Mouse (Mus musculus) left cerebral cortex, postnatal 25 days (tissue): ENCODE data around the gene Prkce. TPM values are rescaled to one million over a fixed set of nuclear protein-coding genes. Genes with fewer than 3 reads are reported as not detected.

ENCODE experiments used
- DNase-seq, 2 experiments: peaks; one replicate each; pipeline ENCODE4 v3.0.0; 2022; ENCODE audit warnings: low spot score in 2 of 2, mixed read lengths in 1 of 2
- intact Hi-C: fragments of 180-260 bp; cut with DNase I; formaldehyde crosslinking; loops from one replicate; pipeline ENCODE4 v1.15.1; 2025
- total RNA-seq, 2 experiments: library from RNA; stranded (reverse); gene quantifications; 2 replicates each; pipeline ENCODE4 v1.2.3; 2021

The Prkce gene
- total RNA-seq, 2 experiments from 2014 or later = 269 to 275 TPM

GRCm38 (mm10) chr17:86546529-86546928 lies 378.9 kb downstream of the Prkce start:
- no peak for DNase-seq
- intact Hi-C loops = no loop called here

DNA sequence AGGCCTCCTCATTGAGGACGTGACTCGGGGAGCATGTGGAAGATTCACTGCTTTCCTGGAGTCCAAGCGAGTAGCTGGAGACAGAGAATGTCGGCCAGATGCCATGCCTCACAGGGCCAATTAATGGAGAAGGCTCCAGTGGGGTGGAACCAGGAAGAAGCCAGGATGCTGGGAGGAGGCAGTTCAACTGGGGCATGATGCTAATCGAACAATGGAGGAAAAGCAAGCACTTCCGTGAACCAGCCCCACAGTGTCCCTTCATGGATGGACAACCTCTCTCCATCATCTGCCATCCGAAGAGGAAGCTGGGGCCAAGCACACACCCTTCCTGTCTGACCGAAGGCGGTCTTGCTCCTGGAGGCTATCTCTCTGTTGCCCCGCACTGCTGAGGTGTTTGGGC lies 381.5 kb downstream of the Prkce start:
- DNase-seq = no peak
- intact Hi-C loops = no loop called here

DNA sequence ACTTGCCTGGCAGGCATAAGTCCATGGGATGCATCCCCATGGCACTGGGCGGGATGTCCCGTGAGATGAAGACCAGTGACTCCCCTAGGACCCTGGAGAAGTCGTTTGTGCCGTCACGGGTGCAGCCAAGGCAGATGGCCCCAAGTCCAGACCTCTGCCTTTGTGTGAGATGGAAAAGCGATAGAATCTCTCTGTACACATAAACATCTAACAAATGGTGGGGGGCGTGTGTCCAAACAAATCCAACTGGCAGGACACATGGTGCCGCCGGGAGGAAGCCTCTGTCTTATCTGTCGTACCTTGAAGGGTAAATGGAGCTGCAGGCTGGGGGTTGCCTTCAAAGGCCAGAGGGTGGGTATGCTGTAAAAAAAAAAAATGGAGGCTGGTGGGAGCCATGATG lies 384.0 kb downstream of the Prkce start:
- intact Hi-C loops = no loop called here
- no peak for DNase-seq

DNA sequence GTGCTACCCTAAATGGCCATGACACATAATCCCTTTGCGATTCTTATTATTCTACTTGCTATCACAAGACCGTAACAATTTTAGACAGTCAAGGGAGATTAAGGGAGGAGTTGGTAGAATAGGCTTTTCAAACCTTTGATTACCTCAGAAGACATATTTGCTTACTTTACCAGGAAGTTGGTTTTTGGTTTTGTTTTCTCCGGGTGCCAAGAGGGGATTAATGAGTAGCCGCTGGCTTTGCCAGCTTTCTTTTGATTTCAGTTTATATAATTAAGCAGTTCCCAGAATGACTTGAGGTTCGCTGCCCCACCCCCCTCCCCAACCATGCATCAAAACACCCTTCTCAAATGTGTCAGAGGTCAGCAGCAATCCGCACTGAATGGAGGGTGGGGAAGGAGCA lies 384.4 kb downstream of the Prkce start:
- intact Hi-C loops = no loop called here
- no peak for DNase-seq

DNA sequence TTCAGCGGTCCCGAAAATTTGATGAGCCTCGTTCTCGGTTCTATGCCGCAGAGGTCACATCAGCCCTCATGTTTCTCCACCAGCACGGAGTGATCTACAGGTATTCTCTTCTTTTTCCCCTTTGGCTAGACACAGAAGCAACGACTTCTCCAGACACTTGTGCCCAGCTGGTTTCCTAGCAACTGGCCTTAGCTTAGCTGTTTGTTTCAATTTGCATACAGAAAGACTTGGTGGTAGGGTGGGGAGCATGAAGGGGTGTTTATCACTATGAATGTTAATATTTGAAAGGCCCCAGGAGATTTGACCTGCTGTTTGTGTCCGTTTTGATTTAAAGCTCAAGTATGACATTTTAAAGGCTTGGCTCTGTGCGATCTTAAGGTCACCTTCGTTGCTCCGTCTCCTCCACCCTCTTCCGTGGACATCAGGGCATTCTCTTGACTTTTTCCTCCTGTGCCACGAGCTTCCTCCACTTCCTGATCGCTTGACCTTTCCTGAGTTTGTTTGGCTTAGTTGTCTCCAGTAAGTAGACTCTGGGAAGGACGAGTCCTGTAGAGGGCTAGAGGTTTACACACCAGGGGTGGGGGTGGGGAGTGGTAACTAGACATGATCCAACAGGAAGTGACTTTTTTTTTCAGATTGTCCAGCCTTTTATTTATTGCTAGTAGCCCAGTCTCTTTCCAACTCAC lies 391.8 kb downstream of the Prkce start:
- intact Hi-C loops = no loop called here
- no peak for DNase-seq

DNA sequence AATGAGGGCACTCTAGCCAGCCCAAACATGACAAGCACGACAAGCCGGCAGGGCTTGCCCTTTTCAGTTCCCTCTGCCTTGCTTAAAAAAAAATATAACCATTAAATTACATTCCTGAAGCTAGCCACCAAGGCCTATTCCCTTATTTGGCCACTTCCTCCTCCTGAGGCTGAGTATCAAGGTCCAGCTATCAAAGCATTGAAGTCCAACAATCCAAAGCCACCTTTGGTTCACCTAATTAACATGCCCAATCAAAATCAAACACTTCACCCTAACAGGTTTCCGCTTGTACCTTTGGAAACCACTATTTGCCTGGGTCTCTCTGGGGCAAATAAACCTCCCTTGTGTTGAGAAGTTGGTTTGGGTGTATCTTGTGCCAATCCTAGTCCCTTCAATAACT lies 392.9 kb downstream of the Prkce start:
- DNase-seq = no peak
- intact Hi-C loops = no loop called here

DNA sequence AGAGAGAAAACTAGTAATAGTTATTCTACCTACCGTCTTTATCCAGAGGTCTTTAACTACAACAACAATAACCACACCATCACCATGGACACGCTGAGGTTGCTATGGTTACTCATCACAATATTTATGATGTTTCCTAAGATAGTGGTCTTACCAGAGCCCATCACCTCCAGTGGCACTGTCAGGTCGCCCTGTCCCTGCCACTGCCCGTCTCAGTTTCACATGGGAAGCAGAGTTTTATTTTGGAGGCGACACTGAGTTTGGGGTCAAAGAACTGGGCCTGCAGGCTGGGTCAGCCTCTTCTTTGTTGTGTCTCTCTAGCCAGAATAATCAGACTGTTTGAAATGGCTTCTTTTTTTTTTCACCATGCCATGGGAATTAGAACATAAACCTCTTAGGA lies 402.9 kb downstream of the Prkce start:
- DNase-seq = no peak
- intact Hi-C loops = no loop called here

DNA sequence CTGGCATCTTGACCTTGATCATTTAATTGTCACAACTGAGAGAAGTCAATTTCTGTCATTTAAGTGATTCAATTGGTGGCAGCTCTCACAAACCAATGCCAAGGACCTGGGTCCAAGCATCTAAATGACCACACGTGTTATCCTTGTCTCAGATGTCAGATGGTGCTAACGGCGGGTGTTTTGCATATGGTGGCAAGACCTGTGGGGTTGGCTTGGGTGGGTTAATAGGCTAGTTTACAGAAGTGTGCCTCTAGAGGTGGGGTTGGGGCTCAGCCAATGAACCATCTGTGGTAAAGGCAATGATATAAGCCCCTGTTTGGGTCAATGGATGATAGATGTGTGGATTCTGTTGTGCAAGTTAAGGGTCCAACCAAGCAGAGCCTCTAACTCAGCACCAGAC lies 403.7 kb downstream of the Prkce start:
- no peak for DNase-seq
- intact Hi-C loops = no loop called here

DNA sequence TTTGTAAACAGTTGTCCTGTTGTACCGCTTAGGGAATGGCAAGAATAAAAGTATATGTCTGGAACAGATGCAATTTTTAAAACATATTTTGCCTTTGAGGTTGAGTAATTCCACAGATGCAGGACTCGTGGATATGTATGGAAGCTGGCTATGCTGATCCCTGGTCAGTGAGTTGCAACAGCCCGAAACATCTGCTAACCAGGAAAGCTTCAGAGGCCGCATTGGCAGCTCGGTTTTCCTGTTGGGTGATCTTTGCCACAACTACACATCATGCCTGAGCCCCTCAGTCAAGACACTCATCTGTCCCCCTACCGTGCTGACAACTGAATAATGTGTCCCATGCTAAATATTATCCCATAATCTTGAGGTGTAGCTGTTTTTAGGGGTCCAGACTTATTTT lies 404.6 kb downstream of the Prkce start:
- intact Hi-C loops = no loop called here
- DNase-seq = no peak

GRCm38 (mm10) chr17:86572576-86572975 lies 405.0 kb downstream of the Prkce start:
- no peak for DNase-seq
- intact Hi-C loops = no loop called here

DNA sequence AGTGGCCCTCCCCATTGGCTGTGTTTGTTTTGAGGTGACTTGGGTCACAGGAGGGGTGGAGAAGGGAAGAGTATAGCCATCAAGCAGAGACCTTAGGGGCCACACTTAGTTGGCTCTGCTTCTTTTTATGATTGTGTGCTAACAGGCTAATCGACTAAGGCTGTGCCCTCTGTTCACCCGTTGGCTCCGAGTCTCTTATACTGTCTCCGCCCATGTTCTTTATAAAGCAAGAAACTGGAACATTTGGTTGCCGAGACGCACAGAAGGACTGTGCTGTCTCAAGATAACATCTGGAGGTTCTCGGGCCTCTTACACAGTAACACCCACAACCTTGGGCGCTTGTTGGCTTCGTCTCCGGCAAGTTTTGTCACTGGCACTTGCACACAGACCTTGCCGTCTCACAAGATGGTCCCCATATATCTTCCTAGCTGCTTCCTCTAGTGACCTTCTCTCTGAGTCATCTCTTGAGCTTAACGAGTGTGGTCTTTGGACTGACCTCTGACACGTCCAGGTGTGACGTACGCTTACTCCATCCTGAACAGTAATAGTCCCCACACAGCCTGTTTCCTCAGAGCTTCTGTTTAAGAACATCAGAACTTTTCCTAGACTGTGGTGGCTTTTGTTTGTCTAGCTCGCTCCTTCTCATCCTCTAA lies 406.1 kb downstream of the Prkce start:
- intact Hi-C loops = no loop called here
- peak in 1 of 2 experiments; percentile 49 for DNase-seq

- no peak for DNase-seq
- intact Hi-C loops = no loop called here
Measured at GRCm38 (mm10) chr17:86580724-86581123, 413.1 kb downstream of the Prkce start.

- DNase-seq = no peak
- intact Hi-C loops = no loop called here
Measured at GRCm38 (mm10) chr17:86582341-86582740, 414.8 kb downstream of the Prkce start.

- intact Hi-C loops = no loop called here
- DNase-seq = no peak
Measured at GRCm38 (mm10) chr17:86586441-86586840, 418.9 kb downstream of the Prkce start.

GRCm38 (mm10) chr17:86588704-86589449 lies 421.3 kb downstream of the Prkce start:
- intact Hi-C loops = no loop called here

GRCm38 (mm10) chr17:86589681-86590080 lies 422.1 kb downstream of the Prkce start:
- intact Hi-C loops = no loop called here
- no peak for DNase-seq

More at GRCm38 (mm10) chr17:86588704-86589449, 421.3 kb downstream of the Prkce start:
- DNase-seq = no peak

DNA sequence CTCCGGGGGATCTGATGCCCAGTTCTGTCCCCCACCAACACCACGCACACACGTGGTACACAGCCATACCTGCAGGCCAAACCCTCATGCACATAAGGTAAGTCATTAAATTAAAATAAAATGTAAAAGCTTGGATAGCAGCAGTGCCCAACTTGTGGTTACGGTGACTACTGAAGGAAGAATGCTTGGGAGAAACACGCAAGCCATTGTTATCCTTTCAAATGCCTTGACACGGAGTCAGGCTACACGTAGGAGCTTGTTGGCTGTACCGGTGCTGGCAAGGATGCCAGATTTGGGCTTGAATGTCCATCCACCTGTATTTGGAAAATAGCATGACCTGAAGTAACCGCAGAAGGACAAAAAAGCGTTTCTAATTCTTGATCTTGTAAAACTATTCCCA lies 423.7 kb downstream of the Prkce start:
- DNase-seq = no peak
- intact Hi-C loops = no loop called here

GRCm38 (mm10) chr17:86592991-86593586 lies 425.5 kb downstream of the Prkce start:
- intact Hi-C loops = no loop called here
- peak in 1 of 2 experiments; percentile 15 for DNase-seq

DNA sequence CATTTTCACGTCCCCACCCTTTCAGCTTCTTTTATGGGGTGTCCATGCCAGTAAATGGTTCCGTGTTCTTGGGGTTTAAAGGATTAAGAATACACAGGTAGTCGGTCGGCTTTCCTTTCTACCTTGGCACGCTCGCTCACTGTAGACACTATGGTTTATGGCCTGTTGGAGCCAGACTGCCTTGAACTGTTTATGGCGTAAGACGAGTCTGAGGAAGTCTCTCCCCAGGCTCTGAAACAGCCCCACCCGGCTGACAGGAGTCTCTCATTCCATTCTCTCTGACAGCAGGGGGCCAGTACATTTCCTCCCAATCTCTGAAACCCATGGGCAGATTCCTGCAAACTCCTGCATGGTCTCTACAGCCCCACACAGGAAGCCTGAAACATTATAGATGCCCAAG lies 427.9 kb downstream of the Prkce start:
- intact Hi-C loops = no loop called here
- no peak for DNase-seq

DNA sequence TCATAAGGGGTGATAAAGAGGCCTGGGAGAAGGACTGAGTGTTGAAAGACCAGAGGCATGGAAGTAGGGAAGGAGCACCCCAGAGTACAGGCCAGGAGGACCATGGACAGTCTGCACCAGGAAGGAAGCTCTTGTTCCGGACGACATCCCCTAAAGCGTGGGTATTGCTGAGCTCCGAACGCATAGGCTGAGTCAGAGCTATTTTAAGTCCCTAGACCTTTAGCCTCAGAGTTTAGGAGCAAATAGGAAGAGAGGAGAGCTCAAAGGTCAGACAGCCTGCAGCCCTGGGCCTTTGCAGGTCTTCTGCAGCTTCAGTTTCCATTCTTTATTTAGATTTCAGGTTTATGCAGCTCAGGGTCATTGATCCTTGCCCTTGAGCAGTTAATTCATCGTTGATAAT lies 433.5 kb downstream of the Prkce start:
- DNase-seq = no peak
- intact Hi-C loops = no loop called here
